Mouse (Mus musculus): ENCODE measurements around the gene Ap4s1. TPM values are rescaled to one million over a fixed set of nuclear protein-coding genes. Genes with fewer than 3 reads are reported as not detected.

Ap4s1 gene
- polyA plus RNA-seq, 1 experiment from 2014 or later, result 48.3 TPM

GRCm38 (mm10) chr12:51666708-51667430 lies 24.0 kb upstream of the Ap4s1 start:
- Histone ChIP-seq H3K9me3 (replicated peaks; ENCODE audit: low read length) (no peaks in the 10 kb centered on the region), H3K27me3 (ENCODE audit: insufficient read depth, low read length) (no peaks in the 10 kb centered on the region), H3K4me3 (replicated peaks; ENCODE audit: low read depth, low read length) (no peak overlapping the region), H3K4me2 (ENCODE audit: low read length) (no peak overlapping the region), H3K9ac (ENCODE audit: low read depth, low read length) (no peak overlapping the region), H3K27ac (no peak overlapping the region), H3K4me1 (replicated peaks; ENCODE audit: insufficient read depth, low read length) (0 out of 2 replicates have a peak, but pooled peaks cover 4% of the 10 kb centered on the region), H3K36me3 (ENCODE audit: insufficient read depth, low read length) (no peaks in the 10 kb centered on the region)
- peak; percentile 65 for TF ChIP-seq CTCF (IDR thresholded peaks at IDR 0.05; ENCODE audit: low read depth)
- 62% methylated on average over 4 of the region's 4 CpGs for WGBS
- DNase-seq (ENCODE audit: low spot score) (peak; percentile 54), ATAC-seq (replicated peaks; ENCODE audit: low FRiP score, low read depth) (no peak)

- 36% methylated on average over 5 of the region's 5 CpGs for WGBS
- ATAC-seq (replicated peaks; ENCODE audit: low FRiP score, low read depth), result no peak
- H3K4me3 ChIP-seq (replicated peaks; ENCODE audit: low read depth, low read length), result no peak overlapping the region
Observed at GRCm38 (mm10) chr12:51671231-51671891, 19.5 kb upstream of the Ap4s1 start.

GRCm38 (mm10) chr12:51673270-51673669 lies 17.6 kb upstream of the Ap4s1 start:
- TF ChIP-seq CTCF (IDR thresholded peaks at IDR 0.05; ENCODE audit: low read depth), result no peak
- ATAC-seq (replicated peaks; ENCODE audit: low FRiP score, low read depth) (no peak), DNase-seq (ENCODE audit: low spot score) (no peak)
- Histone ChIP-seq H3K4me2 (ENCODE audit: low read length) (no peak overlapping the region), H3K36me3 (ENCODE audit: insufficient read depth, low read length) (no peaks in the 10 kb centered on the region), H3K27ac (no peak overlapping the region), H3K27me3 (ENCODE audit: insufficient read depth, low read length) (no peaks in the 10 kb centered on the region), H3K4me3 (replicated peaks; ENCODE audit: low read depth, low read length) (no peak overlapping the region), H3K9ac (ENCODE audit: low read depth, low read length) (no peak overlapping the region), H3K4me1 (replicated peaks; ENCODE audit: insufficient read depth, low read length) (peaks cover 4% of the 10 kb centered on the region; the same call in 1 of the 2 replicates), H3K9me3 (replicated peaks; ENCODE audit: low read length) (no peaks in the 10 kb centered on the region)
- WGBS, result 59% methylated on average over 4 of the region's 4 CpGs

More at GRCm38 (mm10) chr12:51671231-51671891, 19.5 kb upstream of the Ap4s1 start:
- Histone ChIP-seq H3K36me3 (ENCODE audit: insufficient read depth, low read length) (no peaks in the 10 kb centered on the region), H3K9me3 (replicated peaks; ENCODE audit: low read length) (no peaks in the 10 kb centered on the region), H3K4me2 (ENCODE audit: low read length) (no peak overlapping the region), H3K4me1 (replicated peaks; ENCODE audit: insufficient read depth, low read length) (peaks cover 4% of the 10 kb centered on the region; the same call in 1 of the 2 replicates), H3K27ac (no peak overlapping the region), H3K27me3 (ENCODE audit: insufficient read depth, low read length) (no peaks in the 10 kb centered on the region), H3K9ac (ENCODE audit: low read depth, low read length) (no peak overlapping the region)
- TF ChIP-seq CTCF (IDR thresholded peaks at IDR 0.05; ENCODE audit: low read depth), result no peak
- no peak for DNase-seq (ENCODE audit: low spot score)

- Histone ChIP-seq H3K4me1 (replicated peaks; ENCODE audit: insufficient read depth, low read length) (peaks cover 4% of the 10 kb centered on the region; the same call in 1 of the 2 replicates), H3K9me3 (replicated peaks; ENCODE audit: low read length) (no peaks in the 10 kb centered on the region), H3K27me3 (ENCODE audit: insufficient read depth, low read length) (no peaks in the 10 kb centered on the region), H3K4me3 (replicated peaks; ENCODE audit: low read depth, low read length) (no peak overlapping the region), H3K36me3 (ENCODE audit: insufficient read depth, low read length) (no peaks in the 10 kb centered on the region), H3K9ac (ENCODE audit: low read depth, low read length) (no peak overlapping the region), H3K4me2 (ENCODE audit: low read length) (no peak overlapping the region), H3K27ac (no peak overlapping the region)
- TF ChIP-seq CTCF (IDR thresholded peaks at IDR 0.05; ENCODE audit: low read depth), result no peak
- WGBS, result 32% methylated on average over 2 of the region's 2 CpGs
- ATAC-seq (replicated peaks; ENCODE audit: low FRiP score, low read depth), result no peak
- DNase-seq (ENCODE audit: low spot score), result no peak
Observed at GRCm38 (mm10) chr12:51676442-51676841, 14.4 kb upstream of the Ap4s1 start.

- Histone ChIP-seq H3K9ac (ENCODE audit: low read depth, low read length) (no peak overlapping the region), H3K27ac (no peak overlapping the region), H3K4me2 (ENCODE audit: low read length) (no peak overlapping the region), H3K4me3 (replicated peaks; ENCODE audit: low read depth, low read length) (no peak overlapping the region), H3K36me3 (ENCODE audit: insufficient read depth, low read length) (no peaks in the 10 kb centered on the region), H3K27me3 (ENCODE audit: insufficient read depth, low read length) (no peaks in the 10 kb centered on the region), H3K4me1 (replicated peaks; ENCODE audit: insufficient read depth, low read length) (peaks cover 2% of the 10 kb centered on the region; the same call in 1 of the 2 replicates), H3K9me3 (replicated peaks; ENCODE audit: low read length) (no peaks in the 10 kb centered on the region)
- DNase-seq (ENCODE audit: low spot score) (no peak), ATAC-seq (replicated peaks; ENCODE audit: low FRiP score, low read depth) (no peak; the same call in 1 of the 2 replicates)
- WGBS, result 77% methylated on average over 1 of the region's 1 CpGs
- TF ChIP-seq CTCF (IDR thresholded peaks at IDR 0.05; ENCODE audit: low read depth), result no peak
Observed at GRCm38 (mm10) chr12:51678844-51679243, 12.0 kb upstream of the Ap4s1 start.

- Histone ChIP-seq H3K4me2 (ENCODE audit: low read length) (no peak overlapping the region), H3K4me3 (replicated peaks; ENCODE audit: low read depth, low read length) (no peak overlapping the region), H3K9me3 (replicated peaks; ENCODE audit: low read length) (no peaks in the 10 kb centered on the region), H3K36me3 (ENCODE audit: insufficient read depth, low read length) (no peaks in the 10 kb centered on the region), H3K27ac (no peak overlapping the region), H3K9ac (ENCODE audit: low read depth, low read length) (no peak overlapping the region), H3K4me1 (replicated peaks; ENCODE audit: insufficient read depth, low read length) (0 out of 2 replicates have a peak, but pooled peaks cover 3% of the 10 kb centered on the region), H3K27me3 (ENCODE audit: insufficient read depth, low read length) (no peaks in the 10 kb centered on the region)
- no peak for DNase-seq (ENCODE audit: low spot score)
- no peak for ATAC-seq (replicated peaks; ENCODE audit: low FRiP score, low read depth)
- TF ChIP-seq CTCF (IDR thresholded peaks at IDR 0.05; ENCODE audit: low read depth), result no peak
- WGBS, result 86% methylated on average over 2 of the region's 2 CpGs
Observed at GRCm38 (mm10) chr12:51688546-51688945, 2.3 kb upstream of the Ap4s1 start.
